Mouse (Mus musculus): Measurements from ENCODE around the gene Rbm8a.

GRCm38 (mm10) chr3:96597435-96597891 is 32.3 kb upstream of the Rbm8a start:
- no peak for TF ChIP-seq CTCF (IDR thresholded peaks at IDR 0.05)
- TF ChIP-seq EP300 (IDR thresholded peaks at IDR 0.05): no peak

Measured in lung, postnatal 0 days (tissue).